Mouse (Mus musculus) liver, embryonic 11.5 days (tissue): ENCODE measurements around the gene Gja10. TPM values are rescaled to one million over a fixed set of nuclear protein-coding genes. Genes with fewer than 3 reads are reported as not detected.

Experiments
- ATAC-seq: fragments of 200-750 bp; cut with Nextera tagmentation; replicated peaks from 2 replicates; pipeline ENCODE4 v1.8.0; 2017; ENCODE audit warnings: moderate number of reproducible peaks, mild to moderate bottlenecking, moderate TSS enrichment, moderate library complexity; ENCODE audit not compliant: low FRiP score
- DNase-seq: peaks from one replicate; pipeline ENCODE4 v3.0.0-alpha.2; 2017; ENCODE audit warnings: low spot score
- H3K27ac ChIP-seq: fragments of 300-500 bp; sonication (generic); 2 replicates; pipeline ENCODE4 v1.5.1; 2014; ENCODE audit warnings: mild to moderate bottlenecking, low read depth, low read length, control low read depth
- H3K27me3 ChIP-seq: fragments of 300-500 bp; sonication (generic); replicated peaks from 2 replicates; pipeline ENCODE4 v1.6.1; 2014; ENCODE audit warnings: low read length, mixed read lengths; ENCODE audit not compliant: control insufficient read depth, insufficient read depth
- H3K36me3 ChIP-seq: fragments of 300-500 bp; sonication (generic); 2 replicates; pipeline ENCODE4 v1.6.1; 2014; ENCODE audit warnings: mild to moderate bottlenecking, low read length, moderate library complexity, mixed read lengths; ENCODE audit not compliant: control insufficient read depth, insufficient read depth
- H3K4me1 ChIP-seq: fragments of 300-500 bp; sonication (generic); replicated peaks from 2 replicates; pipeline ENCODE4 v1.6.1; 2014; ENCODE audit warnings: low read length, mixed read lengths; ENCODE audit not compliant: control insufficient read depth, insufficient read depth
- H3K4me2 ChIP-seq: fragments of 300-500 bp; sonication (generic); 2 replicates; pipeline ENCODE4 v1.6.1; 2014; ENCODE audit warnings: mild to moderate bottlenecking, control low read depth, moderate library complexity
- H3K4me3 ChIP-seq: fragments of 300-500 bp; sonication (generic); 2 replicates; pipeline ENCODE4 v1.5.1; 2014; ENCODE audit warnings: low read depth, low read length, control low read depth
- H3K9ac ChIP-seq: fragments of 300-500 bp; sonication (generic); 2 replicates; pipeline ENCODE4 v1.6.1; 2014; ENCODE audit warnings: low read depth, low read length, control low read depth
- H3K9me3 ChIP-seq: fragments of 300-500 bp; sonication (generic); 2 replicates; pipeline ENCODE4 v1.6.1; 2016; ENCODE audit warnings: low read length, inconsistent platforms, mixed read lengths; ENCODE audit not compliant: control insufficient read depth
- WGBS: fragments of 180-500 bp; shearing (Covaris S2); extraction: QIAGEN DNeasy Blood & Tissue Kit; methylation state at CpG from one replicate; pipeline ENCODE4 v1.1.7; 2014; 5-methylcytosine and 5-hydroxymethylcytosine counted together
- polyA plus RNA-seq: library from polyadenylated mRNA; unstranded; fragments of >200 nt; fragmentation: Nextera tagmentation; extraction: Ambion mirVana; gene quantifications from 2 replicates; pipeline ENCODE4 v1.2.1, GENCODE M21; 2014

Gene Gja10
- polyA plus RNA-seq, 1 experiment from 2014 or later: not detected

- DNase-seq (no peak), ATAC-seq (no peak)
- Histone ChIP-seq H3K36me3 (no peaks in the 10 kb centered on the region), H3K27me3 (no peaks in the 10 kb centered on the region), H3K9ac (no peak overlapping the region), H3K4me3 (no peak overlapping the region), H3K9me3 (no peaks in the 10 kb centered on the region), H3K27ac (0 out of 2 replicates have a peak overlapping the region, but pooled peaks have one; percentile 19), H3K4me1 (peaks cover 2% of the 10 kb centered on the region), H3K4me2 (no peak overlapping the region)
- WGBS: 66% methylated on average over 4 of the region's 4 CpGs
Observed at GRCm38 (mm10) chr4:32569054-32569453, 33.5 kb downstream of the Gja10 start.

- ATAC-seq (no peak), DNase-seq (no peak)
- WGBS: 51% methylated on average over 8 of the region's 8 CpGs
- no peak overlapping the region for H3K27ac ChIP-seq
- H3K9ac ChIP-seq: no peak overlapping the region
- no peak overlapping the region for H3K4me2 ChIP-seq
- H3K4me3 ChIP-seq: no peak overlapping the region
- no peaks in the 10 kb centered on the region for H3K9me3 ChIP-seq
- H3K4me1 ChIP-seq: peaks cover 9% of the 10 kb centered on the region; the same call in 1 of the 2 replicates
- no peaks in the 10 kb centered on the region for H3K27me3 ChIP-seq
- no peaks in the 10 kb centered on the region for H3K36me3 ChIP-seq
Observed at GRCm38 (mm10) chr4:32564918-32565317, 37.6 kb downstream of the Gja10 start.

GRCm38 (mm10) chr4:32564416-32564815, 38.1 kb downstream of the Gja10 start:
- ATAC-seq (no peak), DNase-seq (no peak)
- no peaks in the 10 kb centered on the region for H3K36me3 ChIP-seq
- no peak overlapping the region for H3K27ac ChIP-seq
- no peak overlapping the region for H3K9ac ChIP-seq
- WGBS: 78% methylated on average over 7 of the region's 7 CpGs
- H3K27me3 ChIP-seq: no peaks in the 10 kb centered on the region
- no peak overlapping the region for H3K4me3 ChIP-seq
- no peak overlapping the region for H3K4me2 ChIP-seq
- H3K9me3 ChIP-seq: no peaks in the 10 kb centered on the region
- H3K4me1 ChIP-seq: peaks cover 9% of the 10 kb centered on the region; the same call in 1 of the 2 replicates

DNA sequence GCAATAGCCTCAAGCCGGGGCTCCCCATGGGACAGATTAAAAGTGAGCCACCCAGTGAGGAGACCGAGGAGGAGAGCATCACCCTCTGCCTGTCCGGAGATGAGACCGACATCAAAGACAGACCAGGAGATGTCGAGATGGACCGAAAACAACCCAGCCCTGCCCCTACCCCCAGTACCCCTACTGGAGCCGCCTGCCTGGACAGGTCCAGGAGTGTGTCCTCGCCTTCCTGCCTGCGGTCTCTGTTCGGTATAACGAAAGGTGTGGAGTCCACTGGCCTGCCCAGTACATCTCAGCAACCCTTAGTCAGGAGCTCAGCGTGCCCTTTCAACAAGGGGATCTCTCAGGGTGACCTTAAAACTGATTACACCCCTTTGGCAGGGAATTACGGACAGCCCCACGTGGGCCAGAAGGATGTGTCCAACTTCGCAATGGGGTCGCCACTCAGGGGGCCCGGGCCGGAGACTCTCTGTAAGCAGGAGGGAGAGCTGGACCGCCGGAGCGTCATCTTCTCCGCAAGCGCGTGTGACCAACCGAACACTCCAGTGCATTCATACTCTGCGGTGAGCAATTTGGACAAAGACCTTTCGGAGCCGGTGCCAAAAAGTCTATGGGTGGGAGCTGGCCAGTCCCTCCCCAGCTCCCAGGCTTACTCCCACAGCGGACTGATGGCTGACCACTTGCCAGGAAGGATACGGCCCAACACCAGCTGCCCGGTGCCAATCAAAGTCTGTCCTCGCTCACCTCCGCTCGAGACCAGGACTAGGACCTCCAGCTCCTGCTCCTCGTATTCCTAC, 40.0 kb downstream of the Gja10 start:
- Histone ChIP-seq H3K36me3 (no peaks in the 10 kb centered on the region), H3K9me3 (no peaks in the 10 kb centered on the region), H3K27ac (no peak overlapping the region), H3K4me2 (no peak overlapping the region), H3K4me1 (peaks cover 9% of the 10 kb centered on the region; the same call in 1 of the 2 replicates), H3K4me3 (no peak overlapping the region), H3K9ac (no peak overlapping the region), H3K27me3 (no peaks in the 10 kb centered on the region)
- WGBS: 92% methylated on average over 35 of the region's 35 CpGs
- ATAC-seq (0 out of 2 replicates have a peak, but pooled peaks have one; percentile 15), DNase-seq (no peak)

DNA sequence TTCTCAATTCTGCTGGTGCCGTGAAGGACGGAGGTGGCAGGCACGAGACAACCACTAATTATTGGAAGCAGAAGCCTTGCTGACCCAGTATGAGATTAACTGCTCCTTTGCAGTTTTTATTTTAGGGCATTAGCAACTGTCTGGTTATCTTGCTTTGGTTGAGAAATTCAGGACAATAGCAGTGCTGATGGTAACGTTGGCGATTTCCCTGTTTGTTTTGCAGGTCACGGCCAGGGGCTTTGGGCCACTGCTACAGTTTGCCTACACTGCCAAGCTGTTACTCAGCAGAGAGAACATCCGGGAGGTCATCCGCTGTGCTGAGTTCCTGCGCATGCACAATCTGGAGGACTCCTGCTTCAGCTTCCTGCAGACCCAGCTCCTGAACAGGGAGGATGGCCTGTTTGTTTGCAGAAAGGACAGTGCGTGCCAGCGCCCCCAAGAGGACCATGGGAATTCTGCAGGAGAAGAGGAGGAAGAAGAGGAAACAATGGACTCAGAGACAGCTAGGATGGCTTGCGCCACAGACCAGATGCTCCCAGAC, 40.9 kb downstream of the Gja10 start:
- H3K4me1 ChIP-seq: peaks cover 9% of the 10 kb centered on the region; the same call in 1 of the 2 replicates
- no peak overlapping the region for H3K9ac ChIP-seq
- no peaks in the 10 kb centered on the region for H3K36me3 ChIP-seq
- H3K4me3 ChIP-seq: no peak overlapping the region
- no peaks in the 10 kb centered on the region for H3K9me3 ChIP-seq
- DNase-seq: no peak
- H3K4me2 ChIP-seq: peak overlapping the region; percentile 5; the same call in 1 of the 2 replicates
- WGBS: 54% methylated on average over 12 of the region's 12 CpGs
- peak overlapping the region; percentile 45; the same call in 1 of the 2 replicates for H3K27ac ChIP-seq
- peak; percentile 58; the same call in 1 of the 2 replicates for ATAC-seq
- no peaks in the 10 kb centered on the region for H3K27me3 ChIP-seq

DNA sequence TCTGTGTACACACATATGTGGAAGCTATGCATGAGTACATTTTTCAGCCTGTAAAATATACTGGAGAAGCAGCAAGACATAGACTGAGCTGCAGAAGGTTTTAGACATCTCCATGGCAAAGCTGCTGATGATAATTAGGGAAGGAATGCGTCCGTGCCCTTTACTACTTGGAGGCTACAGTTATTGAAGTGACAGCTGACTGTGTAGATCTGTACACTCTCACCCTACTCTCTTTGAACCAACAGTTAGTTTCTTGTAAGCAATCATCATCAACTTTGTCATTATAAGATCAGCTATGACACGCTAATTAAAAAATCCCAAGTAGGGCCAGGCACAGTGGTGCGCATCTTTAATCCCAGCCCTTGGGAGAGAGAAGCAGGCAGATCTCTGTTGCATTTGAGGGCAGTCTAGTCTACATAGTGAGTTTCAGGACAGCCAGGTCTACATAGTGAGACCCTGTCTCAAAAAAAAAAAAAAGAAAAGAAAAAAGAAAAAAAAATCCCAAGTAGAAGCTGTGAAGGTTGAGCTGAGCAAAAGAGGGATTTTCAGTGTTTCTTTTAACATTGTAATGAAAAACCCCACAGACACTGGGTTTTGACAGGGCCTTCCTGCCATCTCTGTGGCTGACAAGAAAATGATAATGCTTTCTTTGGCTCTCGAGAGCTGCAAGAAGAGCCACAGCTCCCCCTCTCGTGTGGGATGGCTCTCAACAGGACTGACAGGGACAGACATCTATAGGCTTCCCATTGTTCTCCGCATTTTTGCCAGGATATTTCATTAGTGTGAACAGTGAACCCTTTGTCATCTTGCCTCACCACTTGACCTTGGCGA, 41.6 kb downstream of the Gja10 start:
- Histone ChIP-seq H3K27ac (peak overlapping the region; percentile 45; the same call in 1 of the 2 replicates), H3K4me2 (peak overlapping the region; percentile 5; the same call in 1 of the 2 replicates), H3K9ac (no peak overlapping the region), H3K4me1 (peaks cover 9% of the 10 kb centered on the region; the same call in 1 of the 2 replicates), H3K27me3 (no peaks in the 10 kb centered on the region), H3K4me3 (no peak overlapping the region), H3K9me3 (no peaks in the 10 kb centered on the region), H3K36me3 (no peaks in the 10 kb centered on the region)
- no peak for DNase-seq
- 68% methylated on average over 8 of the region's 8 CpGs for WGBS
- ATAC-seq: no peak

DNA sequence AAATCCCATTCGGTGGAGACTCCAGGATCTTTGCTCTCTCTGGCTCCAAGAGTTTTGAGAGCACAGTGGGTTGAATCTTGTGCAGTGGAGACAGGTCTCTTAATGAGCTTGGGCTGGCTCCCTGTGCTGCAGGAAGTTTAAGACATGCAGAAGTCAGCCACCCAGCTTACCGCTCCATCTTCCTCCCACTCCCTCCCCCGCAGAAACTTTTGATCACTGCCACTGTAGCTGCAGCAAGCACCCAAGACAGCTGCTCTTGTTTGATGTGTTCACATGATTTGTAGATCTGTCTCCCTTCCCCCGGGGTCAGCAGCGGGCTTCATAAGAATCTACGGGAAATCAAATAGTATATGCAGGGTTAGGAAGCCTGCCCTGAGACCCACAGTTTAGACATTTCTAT, 42.3 kb downstream of the Gja10 start:
- H3K9ac ChIP-seq: no peak overlapping the region
- H3K4me1 ChIP-seq: peaks cover 9% of the 10 kb centered on the region; the same call in 1 of the 2 replicates
- no peaks in the 10 kb centered on the region for H3K36me3 ChIP-seq
- no peak overlapping the region for H3K4me2 ChIP-seq
- H3K9me3 ChIP-seq: no peaks in the 10 kb centered on the region
- no peak overlapping the region for H3K4me3 ChIP-seq
- no peak overlapping the region for H3K27ac ChIP-seq
- ATAC-seq (no peak), DNase-seq (no peak)
- 46% methylated on average over 6 of the region's 6 CpGs for WGBS
- no peaks in the 10 kb centered on the region for H3K27me3 ChIP-seq

DNA sequence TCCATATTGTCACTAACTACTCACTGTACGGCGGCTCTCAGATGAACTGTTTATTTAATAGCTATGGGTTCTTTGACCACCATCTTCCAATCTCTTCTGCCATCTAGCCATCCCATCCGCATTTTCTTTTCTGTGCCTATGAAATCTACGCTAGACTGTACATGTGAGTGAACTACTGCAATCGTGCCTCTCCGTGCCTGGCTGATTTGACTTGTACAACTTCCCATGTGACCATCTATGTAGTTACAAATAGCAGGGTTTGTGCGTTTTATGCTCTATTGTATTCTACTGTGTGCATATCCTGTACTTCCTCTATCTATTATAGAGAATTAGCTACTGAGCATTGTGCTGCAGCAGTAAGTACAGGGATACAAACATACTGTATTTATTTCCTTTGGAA, 47.1 kb downstream of the Gja10 start:
- Histone ChIP-seq H3K27ac (no peak overlapping the region), H3K27me3 (no peaks in the 10 kb centered on the region), H3K9ac (no peak overlapping the region), H3K36me3 (no peaks in the 10 kb centered on the region), H3K9me3 (no peaks in the 10 kb centered on the region), H3K4me2 (no peak overlapping the region), H3K4me1 (peaks cover 4% of the 10 kb centered on the region; the same call in 1 of the 2 replicates), H3K4me3 (no peak overlapping the region)
- 88% methylated on average over 7 of the region's 7 CpGs for whole genome bisulfite sequencing
- DNase-seq (no peak), ATAC-seq (no peak)
